Mouse (Mus musculus) ES-Bruce4 (cell line): ENCODE results near the gene Abcf2.

Experiments
- CTCF ChIP-seq: IDR thresholded peaks from one replicate; pipeline ENCODE4 v1.8.1; 2011; ENCODE audit warnings: low read depth, low read length
- EP300 ChIP-seq: IDR thresholded peaks from 2 replicates; pipeline ENCODE4 v1.6.1; 2011; ENCODE audit warnings: low read depth, low read length; ENCODE audit not compliant: insufficient read depth
- POLR2A ChIP-seq: IDR thresholded peaks from one replicate; pipeline ENCODE4 v1.8.1; 2011; ENCODE audit warnings: low read length; ENCODE audit not compliant: insufficient read depth

DNA sequence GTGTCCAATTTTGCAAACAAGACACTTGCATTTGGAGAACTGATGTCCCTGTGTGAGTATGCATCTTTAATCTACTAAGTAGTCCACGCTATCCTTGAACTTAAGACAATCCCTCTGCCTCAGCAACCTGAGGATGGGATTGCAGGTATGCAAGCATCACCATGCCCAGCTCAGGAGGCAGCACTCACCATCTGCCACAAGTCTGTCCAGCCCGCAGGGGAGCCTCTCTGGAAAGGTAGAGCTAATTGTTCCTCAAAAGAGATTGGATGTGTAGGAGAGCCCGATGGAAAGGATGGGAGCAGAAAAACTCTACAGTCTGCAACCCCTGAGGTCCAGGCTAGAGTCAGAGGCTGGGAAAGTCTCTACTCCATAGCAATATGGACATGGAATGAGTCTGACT lies 41.7 kb upstream of the Abcf2 start:
- TF ChIP-seq POLR2A (no peak), CTCF (no peak), EP300 (no peak)
